Mouse (Mus musculus): ENCODE data around the gene Stx11. TPM values are rescaled to one million over a fixed set of nuclear protein-coding genes. Genes with fewer than 3 reads are reported as not detected.

The Stx11 gene
- polyA plus RNA-seq, 1 experiment from 2014 or later, result 1.0 TPM

GRCm38 (mm10) chr10:12977787-12978212 is 13.7 kb upstream of the Stx11 start:
- H3K4me2 ChIP-seq (replicated peaks; ENCODE audit: low read depth), result no peak overlapping the region

GRCm38 (mm10) chr10:12976552-12976951 is 12.5 kb upstream of the Stx11 start:
- Histone ChIP-seq H3K4me1 (replicated peaks; ENCODE audit: control insufficient read depth, insufficient read depth, low read length) (no peaks in the 10 kb centered on the region), H3K9me3 (ENCODE audit: control insufficient read depth) (no peaks in the 10 kb centered on the region), H3K4me3 (ENCODE audit: low read depth, low read length) (no peak overlapping the region), H3K4me2 (replicated peaks; ENCODE audit: low read depth) (no peak overlapping the region), H3K36me3 (ENCODE audit: control insufficient read depth, insufficient read depth) (no peaks in the 10 kb centered on the region), H3K27ac (ENCODE audit: low read depth, low read length) (no peak overlapping the region), H3K9ac (ENCODE audit: low read depth, low read length) (no peak overlapping the region), H3K27me3 (replicated peaks; ENCODE audit: control insufficient read depth, insufficient read depth, low read length) (no peaks in the 10 kb centered on the region)
- no peak for ATAC-seq
- 63% methylated on average over 7 of the region's 7 CpGs for WGBS
- TF ChIP-seq CTCF (IDR thresholded peaks at IDR 0.05; ENCODE audit: low read depth), result no peak

More at GRCm38 (mm10) chr10:12977787-12978212, 13.7 kb upstream of the Stx11 start:
- 79% methylated on average over 9 of the region's 9 CpGs for WGBS
- Histone ChIP-seq H3K9ac (ENCODE audit: low read depth, low read length) (no peak overlapping the region), H3K27me3 (replicated peaks; ENCODE audit: control insufficient read depth, insufficient read depth, low read length) (no peaks in the 10 kb centered on the region), H3K4me1 (replicated peaks; ENCODE audit: control insufficient read depth, insufficient read depth, low read length) (no peaks in the 10 kb centered on the region), H3K9me3 (ENCODE audit: control insufficient read depth) (no peaks in the 10 kb centered on the region), H3K36me3 (ENCODE audit: control insufficient read depth, insufficient read depth) (no peaks in the 10 kb centered on the region), H3K27ac (ENCODE audit: low read depth, low read length) (no peak overlapping the region), H3K4me3 (ENCODE audit: low read depth, low read length) (no peak overlapping the region)
- no peak for ATAC-seq
- no peak for TF ChIP-seq CTCF (IDR thresholded peaks at IDR 0.05; ENCODE audit: low read depth)

GRCm38 (mm10) chr10:12975957-12976356 is 11.9 kb upstream of the Stx11 start:
- 86% methylated on average over 7 of the region's 7 CpGs for WGBS
- no peak for ATAC-seq
- H3K36me3 ChIP-seq (ENCODE audit: control insufficient read depth, insufficient read depth), result no peaks in the 10 kb centered on the region
- H3K4me3 ChIP-seq (ENCODE audit: low read depth, low read length), result no peak overlapping the region
- H3K27ac ChIP-seq (ENCODE audit: low read depth, low read length), result no peak overlapping the region
- no peaks in the 10 kb centered on the region for H3K27me3 ChIP-seq (replicated peaks; ENCODE audit: control insufficient read depth, insufficient read depth, low read length)
- TF ChIP-seq CTCF (IDR thresholded peaks at IDR 0.05; ENCODE audit: low read depth), result no peak
- H3K4me2 ChIP-seq (replicated peaks; ENCODE audit: low read depth), result no peak overlapping the region
- no peak overlapping the region for H3K9ac ChIP-seq (ENCODE audit: low read depth, low read length)
- no peaks in the 10 kb centered on the region for H3K4me1 ChIP-seq (replicated peaks; ENCODE audit: control insufficient read depth, insufficient read depth, low read length)
- no peaks in the 10 kb centered on the region for H3K9me3 ChIP-seq (ENCODE audit: control insufficient read depth)

DNA sequence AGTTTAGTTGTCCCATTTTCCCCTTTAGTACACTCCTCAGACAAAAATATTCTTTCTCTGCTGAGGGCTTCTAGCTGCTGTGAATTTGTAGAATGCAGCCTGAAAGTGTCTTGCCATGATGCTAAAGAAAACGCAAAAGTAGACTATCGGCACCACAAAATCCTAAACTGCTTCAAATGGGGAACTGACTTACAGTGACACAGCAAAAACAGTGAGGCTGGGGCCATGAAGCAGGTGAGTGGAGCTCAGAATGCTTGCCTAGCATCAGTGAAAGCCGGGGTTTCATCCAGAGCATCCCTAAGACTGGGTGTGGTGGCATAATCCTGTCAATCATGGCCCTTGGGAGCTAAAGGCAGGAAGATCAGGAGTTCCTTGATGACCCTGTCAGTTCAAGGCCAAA is 11.4 kb upstream of the Stx11 start:
- no peaks in the 10 kb centered on the region for H3K36me3 ChIP-seq (ENCODE audit: control insufficient read depth, insufficient read depth)
- H3K9ac ChIP-seq (ENCODE audit: low read depth, low read length), result no peak overlapping the region
- no peak overlapping the region for H3K4me3 ChIP-seq (ENCODE audit: low read depth, low read length)
- 89% methylated on average over 3 of the region's 3 CpGs for WGBS
- H3K4me1 ChIP-seq (replicated peaks; ENCODE audit: control insufficient read depth, insufficient read depth, low read length), result no peaks in the 10 kb centered on the region
- H3K27ac ChIP-seq (ENCODE audit: low read depth, low read length), result no peak overlapping the region
- no peaks in the 10 kb centered on the region for H3K27me3 ChIP-seq (replicated peaks; ENCODE audit: control insufficient read depth, insufficient read depth, low read length)
- ATAC-seq, result no peak
- no peak overlapping the region for H3K4me2 ChIP-seq (replicated peaks; ENCODE audit: low read depth)
- no peaks in the 10 kb centered on the region for H3K9me3 ChIP-seq (ENCODE audit: control insufficient read depth)
- TF ChIP-seq CTCF (IDR thresholded peaks at IDR 0.05; ENCODE audit: low read depth), result no peak

DNA sequence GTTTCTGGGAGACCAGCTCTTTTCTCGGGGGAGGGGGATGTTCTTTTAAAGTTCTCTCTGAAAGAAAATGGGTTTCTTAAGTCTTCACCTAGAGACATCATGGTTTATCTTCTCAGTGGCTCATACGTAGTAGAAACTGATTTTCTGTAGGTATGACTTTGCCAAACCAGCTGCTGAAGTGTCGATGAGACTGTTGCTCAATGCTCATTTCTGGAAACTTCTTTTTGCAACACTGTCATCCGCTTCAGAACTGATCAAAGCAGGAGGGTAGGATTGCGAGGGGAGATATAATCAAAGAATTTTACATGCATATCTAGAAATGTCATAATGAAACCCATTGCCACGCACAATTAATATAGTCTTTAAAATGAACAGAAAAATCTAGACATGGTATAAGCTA is 10.5 kb upstream of the Stx11 start:
- Histone ChIP-seq H3K4me1 (replicated peaks; ENCODE audit: control insufficient read depth, insufficient read depth, low read length) (no peaks in the 10 kb centered on the region), H3K36me3 (ENCODE audit: control insufficient read depth, insufficient read depth) (no peaks in the 10 kb centered on the region), H3K27ac (ENCODE audit: low read depth, low read length) (no peak overlapping the region), H3K4me2 (replicated peaks; ENCODE audit: low read depth) (no peak overlapping the region), H3K27me3 (replicated peaks; ENCODE audit: control insufficient read depth, insufficient read depth, low read length) (no peaks in the 10 kb centered on the region), H3K4me3 (ENCODE audit: low read depth, low read length) (no peak overlapping the region), H3K9me3 (ENCODE audit: control insufficient read depth) (no peaks in the 10 kb centered on the region), H3K9ac (ENCODE audit: low read depth, low read length) (no peak overlapping the region)
- WGBS, result 91% methylated on average over 6 of the region's 6 CpGs
- ATAC-seq, result no peak
- TF ChIP-seq CTCF (IDR thresholded peaks at IDR 0.05; ENCODE audit: low read depth), result no peak

- TF ChIP-seq CTCF (IDR thresholded peaks at IDR 0.05; ENCODE audit: low read depth), result no peak
- 66% methylated on average over 5 of the region's 5 CpGs for WGBS
- Histone ChIP-seq H3K9me3 (ENCODE audit: control insufficient read depth) (no peaks in the 10 kb centered on the region), H3K36me3 (ENCODE audit: control insufficient read depth, insufficient read depth) (no peaks in the 10 kb centered on the region), H3K4me1 (replicated peaks; ENCODE audit: control insufficient read depth, insufficient read depth, low read length) (no peaks in the 10 kb centered on the region), H3K4me3 (ENCODE audit: low read depth, low read length) (no peak overlapping the region), H3K4me2 (replicated peaks; ENCODE audit: low read depth) (no peak overlapping the region), H3K9ac (ENCODE audit: low read depth, low read length) (no peak overlapping the region), H3K27ac (ENCODE audit: low read depth, low read length) (no peak overlapping the region), H3K27me3 (replicated peaks; ENCODE audit: control insufficient read depth, insufficient read depth, low read length) (no peaks in the 10 kb centered on the region)
- no peak for ATAC-seq
Measured at GRCm38 (mm10) chr10:12965669-12966180, 1.6 kb upstream of the Stx11 start.

Data from intestine, postnatal 0 days (tissue).